Mouse (Mus musculus) spleen, adult 2 months (tissue): Measurements from ENCODE around the gene Ddx25.

Source experiments
- CTCF ChIP-seq: fragments of 200-500 bp; IDR thresholded peaks from 2 replicates; pipeline ENCODE4 v1.5.1; 2011; ENCODE audit warnings: mild to moderate bottlenecking, inconsistent platforms; ENCODE audit not compliant: insufficient read depth, insufficient read length, insufficient replicate concordance; ENCODE audit errors: extremely low read depth
- POLR2A ChIP-seq: fragments of 200-500 bp; IDR thresholded peaks from 2 replicates; pipeline ENCODE4 v1.6.1; 2011; ENCODE audit warnings: low read depth, low read length, inconsistent platforms

DNA sequence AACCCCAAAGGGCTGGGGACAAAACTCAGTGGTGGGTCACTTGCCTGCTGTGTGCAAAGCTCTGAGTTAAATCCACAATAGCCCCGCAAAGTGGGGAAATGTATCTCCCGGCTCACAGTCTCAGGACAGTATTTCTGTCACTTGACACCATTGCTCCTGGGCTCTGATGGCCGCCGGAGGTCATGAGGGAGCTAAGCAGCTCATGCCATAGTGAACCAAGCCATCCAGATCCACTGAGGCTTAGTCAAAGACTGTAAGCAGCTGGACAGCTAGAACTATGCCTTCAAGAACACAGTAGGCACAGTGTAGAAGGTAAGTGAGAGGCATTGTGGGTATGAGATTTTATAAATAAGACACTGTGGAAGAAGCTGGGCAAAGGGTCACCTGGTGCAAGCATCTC is 63.4 kb downstream of the Ddx25 start:
- TF ChIP-seq CTCF (no peak), POLR2A (no peak)
